Mouse (Mus musculus) large intestine, adult 2 months (tissue): ENCODE data around the gene Morf4l1. TPM values are rescaled to one million over a fixed set of nuclear protein-coding genes. Genes with fewer than 3 reads are reported as not detected.
"Not testable (repeated sequence)": the region's sequence is repeated elsewhere in the genome, so short reads cannot be mapped to it uniquely, and the experiment has no call there.

ENCODE experiments used
- DNase-seq: peaks from one replicate; pipeline ENCODE4 v3.0.0-alpha.2; 2012; ENCODE audit warnings: low read depth, low spot score
- WGBS: fragments of 180-500 bp; shearing (Covaris S2); methylation state at CpG from one replicate; pipeline ENCODE4 v1.1.7; 2018; 5-methylcytosine and 5-hydroxymethylcytosine counted together
- polyA plus RNA-seq: library from polyadenylated mRNA; depleted of rRNA; stranded (reverse); fragments of >200 nt; gene quantifications from 2 replicates; pipeline ENCODE4 v1.2.3, GENCODE M21; 2012; rRNA removed

Gene Morf4l1
- polyA plus RNA-seq, 1 experiment, result 77.4 TPM

DNA sequence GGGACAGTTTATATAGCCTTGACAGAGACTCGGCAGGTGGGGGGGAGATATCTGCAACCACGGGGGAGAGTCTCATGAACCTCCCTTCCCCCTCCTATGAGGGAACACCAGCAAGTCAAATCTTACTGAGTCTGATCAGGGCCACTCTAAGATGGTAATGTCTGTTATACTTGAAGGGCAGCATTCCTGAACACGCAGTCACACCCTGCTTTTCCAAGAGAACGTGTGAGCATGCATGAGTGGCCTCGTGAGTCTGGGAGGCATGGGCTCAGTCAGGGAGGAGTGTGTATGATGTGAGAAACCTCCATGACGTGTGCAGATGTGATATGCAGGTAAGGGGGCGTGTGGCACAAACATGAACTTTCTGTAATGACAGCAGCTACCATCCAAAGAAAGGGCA is 45.1 kb downstream of the Morf4l1 start:
- 40% methylated on average over 7 of the region's 7 CpGs for WGBS
- DNase-seq, result no peak

DNA sequence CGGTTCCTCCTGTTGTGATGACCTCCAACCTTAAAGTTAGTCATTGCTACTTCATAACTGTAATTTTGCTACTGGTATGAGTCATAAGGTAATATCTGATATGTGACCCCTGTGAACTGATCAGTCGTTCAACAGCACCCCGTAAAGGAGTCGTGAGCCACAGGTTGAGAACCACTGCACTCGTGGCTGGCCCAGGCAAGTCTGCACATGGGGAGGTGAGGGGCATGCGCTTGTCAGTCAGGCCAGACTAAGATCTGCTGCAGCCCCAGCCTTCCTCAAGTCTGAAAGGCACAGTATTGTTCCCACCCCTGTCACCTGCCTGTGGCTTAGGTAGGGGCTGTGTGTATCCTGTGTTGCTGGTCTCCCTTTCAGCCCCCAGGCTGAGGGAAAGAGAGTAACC is 45.8 kb downstream of the Morf4l1 start:
- 58% methylated on average over 6 of the region's 6 CpGs for WGBS

GRCm38 (mm10) chr9:90067341-90067740 is 47.2 kb downstream of the Morf4l1 start:
- 58% methylated on average over 2 of the region's 2 CpGs for WGBS
- DNase-seq, result no peak

More for the DNA sequence above, 45.8 kb downstream of the Morf4l1 start:
- DNase-seq, result no peak

DNA sequence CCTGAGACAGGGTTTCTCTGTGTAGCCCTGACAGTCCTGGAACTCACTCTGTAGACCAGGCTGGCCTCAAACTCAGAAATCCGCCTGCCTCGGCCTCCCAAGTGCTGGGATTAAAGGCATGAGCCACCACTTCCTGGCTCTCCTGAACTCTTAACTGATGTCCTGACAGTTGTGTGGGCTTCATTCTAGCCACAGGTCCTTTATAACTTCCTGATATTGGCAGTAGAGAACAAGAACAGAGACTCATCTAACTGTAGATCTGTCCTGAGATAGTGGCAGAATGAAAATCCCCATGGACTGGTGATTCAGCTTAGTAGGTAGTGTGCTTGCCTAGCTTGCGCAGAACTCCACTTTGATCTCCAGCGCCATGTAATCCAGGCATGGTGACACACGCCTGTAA is 53.6 kb downstream of the Morf4l1 start:
- DNase-seq, result not testable (repeated sequence)
- 93% methylated on average over 5 of the region's 5 CpGs for WGBS

DNA sequence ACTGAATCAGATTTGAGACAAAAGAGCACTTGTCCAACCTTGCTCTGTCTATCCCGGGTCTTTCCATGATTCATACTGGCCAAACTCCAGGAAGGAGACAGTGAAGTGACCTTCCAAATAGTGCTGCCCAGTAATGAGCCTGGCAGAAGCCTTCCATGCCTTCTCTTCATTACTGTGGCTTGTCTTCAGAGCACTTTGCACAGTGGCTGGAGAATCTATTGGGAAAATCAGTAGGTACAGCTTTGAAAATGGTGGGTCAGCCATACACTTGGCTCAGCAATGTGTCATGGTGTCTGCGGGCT is 54.0 kb downstream of the Morf4l1 start:
- 64% methylated on average over 2 of the region's 2 CpGs for WGBS
- DNase-seq, result no peak

- DNase-seq, result no peak
- 68% methylated on average over 9 of the region's 9 CpGs for WGBS
Measured at GRCm38 (mm10) chr9:90059828-90060573, 54.6 kb downstream of the Morf4l1 start.

- no peak for DNase-seq
- 85% methylated on average over 2 of the region's 2 CpGs for WGBS
Measured at GRCm38 (mm10) chr9:90056716-90057115, 57.9 kb downstream of the Morf4l1 start.

DNA sequence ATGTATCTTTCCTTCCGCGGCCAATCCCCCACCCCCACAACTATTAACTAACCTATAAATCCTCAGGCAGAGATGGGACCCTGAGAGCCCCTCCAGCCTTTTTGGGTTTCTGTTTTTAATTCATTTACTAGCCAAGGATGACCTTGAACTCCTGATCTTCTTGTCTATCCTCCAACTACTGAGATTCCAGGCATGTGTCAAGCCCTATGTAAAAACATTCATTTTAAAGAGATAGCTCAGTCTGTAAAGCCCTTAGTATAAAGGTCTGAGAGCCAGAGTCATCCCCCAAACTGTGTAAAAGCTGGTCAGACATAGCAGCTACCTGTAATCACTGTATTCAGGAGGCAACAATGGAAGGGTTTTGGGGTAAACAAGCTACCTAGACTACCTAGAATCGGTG is 58.7 kb downstream of the Morf4l1 start:
- 74% methylated on average over 3 of the region's 3 CpGs for WGBS
- DNase-seq, result no peak

- 22% methylated on average over 5 of the region's 5 CpGs for WGBS
- no peak for DNase-seq
Measured at GRCm38 (mm10) chr9:90055409-90055808, 59.2 kb downstream of the Morf4l1 start.

DNA sequence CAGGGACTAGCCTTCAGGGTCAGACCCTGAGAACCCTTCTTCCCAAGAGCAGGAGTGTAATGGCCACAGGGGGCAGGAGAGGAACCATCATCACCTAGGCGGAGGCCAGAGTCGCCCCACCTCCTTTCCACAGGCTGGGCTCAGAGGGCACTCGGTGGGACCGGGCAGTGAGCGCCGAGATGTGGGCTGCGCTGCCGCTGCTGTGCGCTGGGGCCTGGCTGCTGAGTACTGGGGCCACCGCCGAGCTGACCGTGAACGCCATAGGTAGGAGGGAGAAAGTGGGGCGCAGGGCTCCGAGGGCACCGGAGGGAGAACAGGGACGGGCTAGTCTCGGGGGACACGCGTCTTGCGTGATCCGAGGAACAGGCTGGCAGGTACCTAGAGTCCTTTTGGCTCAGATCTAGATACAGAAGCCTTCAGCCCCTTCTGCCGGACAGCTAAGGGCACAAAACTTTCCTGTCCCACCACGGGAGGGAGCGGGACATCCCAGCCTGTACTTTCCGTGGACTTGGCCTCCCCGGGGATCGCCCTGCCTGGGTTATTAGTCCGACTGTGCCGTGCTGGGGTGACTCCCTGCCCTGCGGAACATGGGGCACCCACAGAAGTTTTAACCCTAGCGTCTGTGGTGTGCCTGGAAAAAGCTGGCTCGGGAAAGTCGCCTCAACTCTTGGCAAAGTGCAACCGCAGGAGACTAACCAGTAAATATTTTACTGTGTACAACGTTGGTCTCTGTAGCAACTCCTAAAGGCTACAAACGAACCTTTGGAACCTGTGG is 60.0 kb downstream of the Morf4l1 start:
- WGBS, result under 1% methylated on average over 37 of the region's 37 CpGs

DNA sequence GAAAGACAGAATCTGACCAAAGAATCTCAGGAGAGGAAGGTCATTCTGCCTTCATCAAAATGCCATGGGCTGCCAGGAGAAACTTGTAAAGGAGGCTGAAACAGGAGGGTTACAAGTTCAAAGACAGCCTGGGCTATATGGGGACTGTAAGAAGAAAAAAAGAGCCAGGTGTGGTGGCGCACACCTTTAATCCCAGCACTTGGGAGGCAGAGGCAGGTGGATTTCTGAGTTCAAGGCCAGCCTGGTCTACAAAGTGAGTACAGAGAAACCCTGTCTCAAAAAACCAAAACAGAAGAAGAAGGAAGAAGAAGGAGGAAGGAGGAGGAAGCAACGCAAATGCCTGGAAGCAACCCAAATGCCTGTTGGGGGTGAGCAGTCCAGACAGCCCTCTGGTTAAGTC is 60.7 kb downstream of the Morf4l1 start, which contains the start of gene Ctsh:
Gene Ctsh, plus strand, starts transcription at position 301 of the 400 bp plus-strand sequence.
- DNase-seq, result no peak
- WGBS, result 54% methylated on average over 2 of the region's 2 CpGs

More for the DNA sequence above, 60.0 kb downstream of the Morf4l1 start:
- DNase-seq, result no peak

DNA sequence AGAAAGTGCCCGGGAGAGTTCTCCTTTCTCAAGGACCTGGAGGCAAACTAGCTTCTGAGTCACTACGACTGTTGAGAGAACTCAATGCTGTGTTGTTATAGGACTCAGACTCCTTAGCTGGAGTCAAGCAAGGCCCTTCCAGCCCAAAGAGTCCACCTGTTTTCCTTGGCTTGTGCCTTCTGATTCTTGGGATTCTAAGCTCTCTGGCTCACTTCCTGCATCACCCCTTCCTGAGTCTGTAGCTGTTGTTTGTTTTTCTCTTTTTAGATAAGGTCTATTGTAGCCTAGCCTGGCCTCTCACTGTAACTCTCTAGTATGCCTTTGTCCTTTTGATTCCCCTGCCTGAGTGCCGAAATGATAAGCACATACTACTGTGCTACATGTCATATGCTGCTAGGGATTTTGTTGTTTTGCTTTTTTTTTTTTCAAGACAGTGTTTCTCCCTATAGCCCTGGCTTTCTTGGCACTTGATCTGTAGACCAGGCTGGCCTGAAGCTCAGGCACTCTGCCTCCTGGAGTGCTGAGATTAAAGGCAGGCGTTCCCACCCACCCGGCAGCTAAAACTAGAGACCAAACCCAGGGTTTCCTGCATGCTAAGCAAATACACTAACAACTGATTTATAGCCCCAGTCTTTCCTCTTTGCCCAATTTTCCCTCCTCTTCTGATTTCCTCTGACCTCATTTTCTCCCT is 66.5 kb downstream of the Morf4l1 start:
- DNase-seq, result no peak
- 23% methylated on average over 5 of the region's 5 CpGs for WGBS

DNA sequence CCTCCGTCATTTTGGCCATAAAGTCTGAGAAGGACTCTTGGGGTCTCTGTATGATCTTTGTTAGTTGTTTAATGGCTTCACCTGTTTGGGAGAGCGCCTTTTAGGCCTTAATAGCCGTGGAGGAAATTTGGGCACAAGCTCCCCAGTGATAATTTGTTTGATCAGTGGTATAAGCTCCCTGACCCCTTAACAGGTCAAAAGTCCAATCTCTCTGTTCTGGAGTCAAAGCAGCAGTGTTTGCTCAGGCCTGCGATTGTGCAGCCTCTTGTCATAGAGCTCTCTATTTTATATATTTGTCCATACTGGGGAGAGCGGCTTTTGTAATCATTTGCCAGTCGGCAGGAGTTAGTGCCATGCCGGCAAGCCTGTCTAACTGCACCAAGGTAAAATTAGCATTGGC is 69.4 kb downstream of the Morf4l1 start:
- 75% methylated on average over 7 of the region's 7 CpGs for WGBS
- no peak for DNase-seq

GRCm38 (mm10) chr9:90042906-90043305 is 71.7 kb downstream of the Morf4l1 start:
- not testable (repeated sequence) for DNase-seq
- WGBS, result 67% methylated on average over 8 of the region's 8 CpGs

Other genes with a start within 250 kb of the Morf4l1 start
- 0.06 and 0.23 TPM in 2 replicates for gene Rasgrf1, start 204.9 kb downstream of the Morf4l1 start, polyA plus RNA-seq
- 38.9 and 60.2 TPM in 2 replicates for gene Ctsh, start 60.6 kb downstream of the Morf4l1 start, polyA plus RNA-seq
- gene Adamts7, start 48.3 kb upstream of the Morf4l1 start, polyA plus RNA-seq, result 2.3 and 3.0 TPM in 2 replicates
- 9.9 and 14.8 TPM in 2 replicates for gene Tbc1d2b, start 156.0 kb upstream of the Morf4l1 start, polyA plus RNA-seq